Mouse (Mus musculus) neural tube, embryonic 15.5 days (tissue): Measurements from ENCODE around the gene Ralgds. TPM values are rescaled to one million over a fixed set of nuclear protein-coding genes. Genes with fewer than 3 reads are reported as not detected.
A peak's percentile ranks its signal among the peaks of the same experiment; 100 is the strongest.

Experiments
- ATAC-seq: fragments of 200-750 bp; cut with Nextera tagmentation; 2 replicates; pipeline ENCODE4 v1.8.0; 2017; ENCODE audit warnings: mild to moderate bottlenecking, moderate TSS enrichment, moderate library complexity; ENCODE audit not compliant: low FRiP score
- H3K27ac ChIP-seq: fragments of 300-500 bp; sonication (generic); replicated peaks from 2 replicates; pipeline ENCODE4 v1.5.1; 2015; ENCODE audit warnings: mild to moderate bottlenecking, inconsistent platforms
- H3K27me3 ChIP-seq: fragments of 300-500 bp; sonication (generic); replicated peaks from 2 replicates; pipeline ENCODE4 v1.6.1; 2015; ENCODE audit warnings: inconsistent platforms
- H3K36me3 ChIP-seq: fragments of 300-500 bp; sonication (generic); 2 replicates; pipeline ENCODE4 v1.6.1; 2015; ENCODE audit warnings: inconsistent platforms
- H3K4me1 ChIP-seq: fragments of 300-500 bp; sonication (generic); 2 replicates; pipeline ENCODE4 v1.6.1; 2015; ENCODE audit warnings: inconsistent platforms
- H3K4me2 ChIP-seq: fragments of 300-500 bp; sonication (generic); 2 replicates; pipeline ENCODE4 v1.6.1; 2015; ENCODE audit warnings: inconsistent platforms, mild to moderate bottlenecking, moderate library complexity
- H3K4me3 ChIP-seq: fragments of 300-500 bp; sonication (generic); replicated peaks from 2 replicates; pipeline ENCODE4 v1.5.1; 2015; ENCODE audit warnings: mild to moderate bottlenecking, inconsistent platforms
- H3K9ac ChIP-seq: fragments of 300-500 bp; sonication (generic); replicated peaks from 2 replicates; pipeline ENCODE4 v1.6.1; 2015; ENCODE audit warnings: mild to moderate bottlenecking, inconsistent platforms
- H3K9me3 ChIP-seq: fragments of 300-500 bp; sonication (generic); replicated peaks from 2 replicates; pipeline ENCODE4 v1.6.1; 2016; ENCODE audit warnings: inconsistent platforms
- WGBS: fragments of 180-500 bp; shearing (Covaris S2); methylation state at CpG from one replicate; pipeline ENCODE4 v1.1.7; 2015; ENCODE audit warnings: mixed read lengths; 5-methylcytosine and 5-hydroxymethylcytosine counted together
- polyA plus RNA-seq: library from polyadenylated mRNA; unstranded; fragments of >200 nt; fragmentation: Nextera tagmentation; extraction: Ambion mirVana; gene quantifications from 2 replicates; pipeline ENCODE4 v1.2.1, GENCODE M21; 2015

Ralgds gene
- polyA plus RNA-seq, 1 experiment from 2014 or later: 70.4 TPM

DNA sequence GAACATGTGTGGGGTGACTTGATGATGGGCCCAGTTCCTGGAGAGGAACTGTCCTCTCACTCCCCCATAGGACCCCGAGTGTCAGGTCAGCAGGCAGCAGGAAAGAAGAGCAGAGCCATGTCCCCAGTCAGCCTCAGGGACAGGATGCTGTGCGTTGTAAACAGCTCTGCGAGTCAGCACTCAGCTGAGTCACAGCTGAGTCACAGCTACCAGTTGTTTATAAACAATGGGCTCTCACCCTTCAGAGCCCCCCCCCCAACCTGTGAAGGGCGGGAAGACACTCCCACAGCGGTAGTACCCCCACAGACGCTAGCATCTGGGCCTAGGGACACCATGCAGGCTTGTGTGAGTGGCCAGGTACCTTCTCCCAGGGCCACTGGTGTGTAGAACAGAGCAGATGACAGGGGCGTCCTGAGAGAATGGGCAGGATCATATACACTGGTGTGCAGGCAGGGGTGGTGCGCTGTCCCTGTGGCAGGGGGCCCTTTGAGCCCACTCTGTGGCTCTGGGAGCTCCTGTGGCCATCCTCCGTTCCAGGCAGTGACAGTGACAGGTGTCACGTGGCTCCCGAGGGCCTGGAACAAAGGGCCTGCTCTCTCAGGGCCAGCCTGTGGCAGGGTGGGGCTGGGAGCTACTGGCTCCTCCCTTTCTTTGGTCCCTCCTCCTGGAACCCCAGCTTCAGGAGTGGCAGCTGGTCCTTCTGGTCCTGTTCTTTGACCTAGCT, 12.5 kb downstream of the Ralgds start:
- Histone ChIP-seq H3K4me1 (peaks cover 97% of the 10 kb centered on the region), H3K36me3 (peaks cover 4% of the 10 kb centered on the region; the same call in 1 of the 2 replicates), H3K9me3 (no peaks in the 10 kb centered on the region), H3K9ac (peak overlapping the region; percentile 34; the same call in 1 of the 2 replicates), H3K4me2 (no peak overlapping the region), H3K27ac (peak overlapping the region; percentile 70), H3K4me3 (no peak overlapping the region), H3K27me3 (no peaks in the 10 kb centered on the region)
- 12% methylated on average over 11 of the region's 11 CpGs for WGBS
- ATAC-seq: peak; percentile 14; the same call in 1 of the 2 replicates

GRCm38 (mm10) chr2:28525943-28526876, 13.3 kb downstream of the Ralgds start:
- H3K9ac ChIP-seq: peak overlapping the region; percentile 14; the same call in 1 of the 2 replicates
- H3K36me3 ChIP-seq: peaks cover 4% of the 10 kb centered on the region; the same call in 1 of the 2 replicates
- peak overlapping the region; percentile 70 for H3K27ac ChIP-seq
- H3K4me3 ChIP-seq: no peak overlapping the region
- whole genome bisulfite sequencing: 38% methylated on average over 12 of the region's 12 CpGs
- no peak for ATAC-seq
- no peaks in the 10 kb centered on the region for H3K9me3 ChIP-seq
- no peaks in the 10 kb centered on the region for H3K27me3 ChIP-seq
- peaks cover 97% of the 10 kb centered on the region for H3K4me1 ChIP-seq
- H3K4me2 ChIP-seq: no peak overlapping the region

- Histone ChIP-seq H3K27me3 (no peaks in the 10 kb centered on the region), H3K27ac (no peak overlapping the region), H3K9ac (no peak overlapping the region), H3K4me1 (peaks cover 97% of the 10 kb centered on the region), H3K9me3 (no peaks in the 10 kb centered on the region), H3K4me2 (no peak overlapping the region), H3K36me3 (no peaks in the 10 kb centered on the region), H3K4me3 (no peak overlapping the region)
- WGBS: 88% methylated on average over 20 of the region's 20 CpGs
- no peak for ATAC-seq
Measured at GRCm38 (mm10) chr2:28527436-28528353, 14.8 kb downstream of the Ralgds start.

DNA sequence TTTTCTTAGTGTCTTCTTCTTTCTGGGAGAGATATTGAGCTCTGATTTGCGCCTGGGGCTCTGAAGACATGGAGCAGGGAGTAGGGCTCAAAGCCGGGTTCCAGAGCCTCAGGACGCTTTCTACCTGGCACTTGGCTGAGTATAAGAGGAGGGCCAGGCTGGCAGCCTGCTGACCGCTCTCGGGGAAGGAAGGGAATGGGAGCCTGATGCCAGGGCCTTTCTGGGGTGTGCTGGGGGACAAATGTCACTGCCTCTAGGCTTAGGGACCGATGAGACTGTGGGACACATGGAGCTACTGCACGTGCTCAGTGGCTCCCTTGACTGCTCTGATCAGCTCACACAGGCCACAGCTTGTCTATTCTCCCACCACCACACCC, 15.4 kb downstream of the Ralgds start:
- 92% methylated on average over 7 of the region's 7 CpGs for WGBS
- no peak overlapping the region for H3K27ac ChIP-seq

GRCm38 (mm10) chr2:28529856-28530255, 16.9 kb downstream of the Ralgds start:
- H3K9me3 ChIP-seq: no peaks in the 10 kb centered on the region
- H3K9ac ChIP-seq: no peak overlapping the region
- H3K4me1 ChIP-seq: peaks cover 98% of the 10 kb centered on the region
- no peak overlapping the region for H3K4me2 ChIP-seq
- H3K27me3 ChIP-seq: no peaks in the 10 kb centered on the region
- ATAC-seq: no peak
- no peaks in the 10 kb centered on the region for H3K36me3 ChIP-seq
- H3K4me3 ChIP-seq: no peak overlapping the region
- peak overlapping the region; percentile 15; the same call in 1 of the 2 replicates for H3K27ac ChIP-seq
- WGBS: 65% methylated on average over 4 of the region's 4 CpGs

More for the DNA sequence above, 15.4 kb downstream of the Ralgds start:
- no peaks in the 10 kb centered on the region for H3K27me3 ChIP-seq
- H3K4me1 ChIP-seq: peaks cover 98% of the 10 kb centered on the region
- no peak for ATAC-seq
- no peaks in the 10 kb centered on the region for H3K36me3 ChIP-seq
- no peak overlapping the region for H3K4me3 ChIP-seq
- H3K4me2 ChIP-seq: no peak overlapping the region
- H3K9ac ChIP-seq: no peak overlapping the region
- no peaks in the 10 kb centered on the region for H3K9me3 ChIP-seq

- Histone ChIP-seq H3K27me3 (no peaks in the 10 kb centered on the region), H3K9ac (no peak overlapping the region), H3K9me3 (no peaks in the 10 kb centered on the region), H3K36me3 (no peaks in the 10 kb centered on the region), H3K4me1 (peaks cover 98% of the 10 kb centered on the region), H3K4me3 (no peak overlapping the region), H3K27ac (peak overlapping the region; percentile 15; the same call in 1 of the 2 replicates), H3K4me2 (no peak overlapping the region)
- 55% methylated on average over 7 of the region's 7 CpGs for WGBS
- ATAC-seq: no peak
Measured at GRCm38 (mm10) chr2:28530311-28530710, 17.4 kb downstream of the Ralgds start.

DNA sequence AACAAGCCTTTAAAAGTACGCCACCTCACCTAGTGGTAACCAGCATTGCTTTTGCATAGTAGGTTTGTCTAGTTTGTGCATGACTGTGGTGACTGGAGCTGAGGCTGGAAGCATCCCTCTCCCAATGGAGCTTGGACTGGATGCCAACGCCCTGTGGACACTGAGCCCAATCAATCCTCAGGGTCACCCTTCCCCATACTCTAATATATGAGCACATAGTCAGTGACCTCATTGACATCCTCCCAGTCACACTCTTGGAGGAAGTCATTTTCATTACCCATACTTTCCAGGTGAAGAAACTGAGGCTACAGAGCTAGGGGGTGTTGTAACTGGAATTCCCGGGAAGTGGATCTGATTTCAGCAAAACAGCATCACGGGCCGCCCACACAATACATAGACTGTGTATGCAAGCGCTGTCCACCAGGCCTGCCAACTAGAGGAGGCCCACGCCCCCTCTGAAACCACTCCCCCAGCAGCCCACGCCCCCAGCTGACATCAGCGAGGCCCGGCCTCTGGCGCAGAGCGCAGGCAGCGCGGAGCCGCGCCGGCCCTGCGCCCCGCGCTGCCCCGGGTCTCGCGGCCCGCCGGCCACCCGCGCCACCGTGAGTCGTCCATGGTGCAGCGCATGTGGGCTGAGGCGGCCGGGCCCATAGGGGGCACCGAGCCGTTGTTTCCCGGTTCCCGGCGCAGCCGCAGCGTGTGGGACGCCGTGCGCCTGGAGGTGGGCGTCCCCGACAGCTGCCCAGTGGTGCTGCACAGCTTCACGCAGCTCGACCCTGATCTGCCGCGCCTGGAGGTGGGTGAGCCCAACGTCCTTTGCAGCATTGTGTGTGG, 20.2 kb downstream of the Ralgds start:
- Histone ChIP-seq H3K4me3 (peak overlapping the region; percentile 61), H3K27me3 (no peaks in the 10 kb centered on the region), H3K4me1 (peaks cover 98% of the 10 kb centered on the region), H3K9me3 (no peaks in the 10 kb centered on the region), H3K9ac (peak overlapping the region; percentile 73), H3K4me2 (peak overlapping the region; percentile 80), H3K36me3 (no peaks in the 10 kb centered on the region), H3K27ac (peak overlapping the region; percentile 82)
- 3% methylated on average over 49 of the region's 49 CpGs for WGBS
- peak; percentile 94 for ATAC-seq

DNA sequence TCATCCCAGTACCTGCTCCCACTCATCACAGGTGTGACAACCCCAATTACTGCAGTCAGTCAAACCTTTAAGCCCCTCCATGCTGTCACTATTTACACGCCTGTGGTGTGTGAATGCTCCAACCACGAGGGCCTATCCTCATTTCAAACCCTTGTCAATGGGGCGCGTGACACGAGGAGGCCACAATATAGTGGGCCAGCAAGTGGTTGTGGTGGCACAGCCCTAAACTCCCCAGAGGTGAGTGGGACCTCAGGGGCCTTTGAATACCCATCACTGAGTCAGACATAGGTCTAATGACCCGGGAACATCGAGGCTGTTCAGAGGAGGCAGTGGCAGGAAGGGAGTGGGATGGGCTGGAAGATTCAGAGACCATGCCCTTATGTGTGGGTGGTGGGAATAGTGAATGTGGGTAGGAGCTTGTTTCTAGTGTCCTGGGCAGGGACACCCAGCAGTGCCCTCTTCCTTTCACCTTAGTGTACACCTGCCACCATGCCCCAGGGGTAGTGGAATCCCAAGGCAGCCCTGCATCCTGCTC, 21.0 kb downstream of the Ralgds start:
- peak overlapping the region; percentile 61 for H3K4me3 ChIP-seq
- peak overlapping the region; percentile 80 for H3K4me2 ChIP-seq
- peak; percentile 8 for ATAC-seq
- peak overlapping the region; percentile 82 for H3K27ac ChIP-seq
- peak overlapping the region; percentile 73 for H3K9ac ChIP-seq
- 44% methylated on average over 7 of the region's 7 CpGs for WGBS
- no peaks in the 10 kb centered on the region for H3K36me3 ChIP-seq
- peaks cover 98% of the 10 kb centered on the region for H3K4me1 ChIP-seq
- no peaks in the 10 kb centered on the region for H3K27me3 ChIP-seq
- H3K9me3 ChIP-seq: no peaks in the 10 kb centered on the region

- Histone ChIP-seq H3K4me1 (peaks cover 98% of the 10 kb centered on the region), H3K9me3 (no peaks in the 10 kb centered on the region), H3K27me3 (no peaks in the 10 kb centered on the region), H3K4me3 (peak overlapping the region; percentile 61), H3K4me2 (peak overlapping the region; percentile 80), H3K27ac (peak overlapping the region; percentile 82), H3K9ac (peak overlapping the region; percentile 73), H3K36me3 (no peaks in the 10 kb centered on the region)
- peak; percentile 18 for ATAC-seq
- WGBS: 26% methylated on average over 11 of the region's 11 CpGs
Measured at GRCm38 (mm10) chr2:28534436-28535262, 21.7 kb downstream of the Ralgds start.

DNA sequence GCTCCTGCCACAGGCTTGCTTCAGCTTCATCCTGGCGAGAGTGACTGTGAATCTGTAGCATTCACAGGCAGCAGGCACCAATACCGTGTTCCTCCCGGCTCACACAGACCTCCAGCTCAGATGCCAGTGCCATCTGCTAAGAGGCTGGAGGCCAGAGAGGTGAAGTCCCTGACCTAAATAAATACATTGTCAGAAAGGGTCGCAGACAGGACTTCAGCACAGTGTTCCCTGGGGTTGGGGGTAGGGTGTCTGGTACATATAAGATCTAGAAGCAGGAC, 22.3 kb downstream of the Ralgds start:
- Histone ChIP-seq H3K9me3 (no peaks in the 10 kb centered on the region), H3K4me1 (peaks cover 98% of the 10 kb centered on the region), H3K36me3 (no peaks in the 10 kb centered on the region), H3K27ac (peak overlapping the region; percentile 82), H3K4me2 (peak overlapping the region; percentile 80), H3K27me3 (no peaks in the 10 kb centered on the region), H3K4me3 (0 out of 2 replicates have a peak overlapping the region, but pooled peaks have one; percentile 61), H3K9ac (peak overlapping the region; percentile 23; the same call in 1 of the 2 replicates)
- 29% methylated on average over 4 of the region's 4 CpGs for WGBS
- no peak for ATAC-seq
